Mouse (Mus musculus) retina, postnatal 7 days (tissue): Measurements from ENCODE around the gene Mettl3.

Experiments used
- DNase-seq: peaks from one replicate; pipeline ENCODE4 v3.0.0-alpha.2; 2012; ENCODE audit warnings: low read depth, low spot score

Gene Mettl3

DNA sequence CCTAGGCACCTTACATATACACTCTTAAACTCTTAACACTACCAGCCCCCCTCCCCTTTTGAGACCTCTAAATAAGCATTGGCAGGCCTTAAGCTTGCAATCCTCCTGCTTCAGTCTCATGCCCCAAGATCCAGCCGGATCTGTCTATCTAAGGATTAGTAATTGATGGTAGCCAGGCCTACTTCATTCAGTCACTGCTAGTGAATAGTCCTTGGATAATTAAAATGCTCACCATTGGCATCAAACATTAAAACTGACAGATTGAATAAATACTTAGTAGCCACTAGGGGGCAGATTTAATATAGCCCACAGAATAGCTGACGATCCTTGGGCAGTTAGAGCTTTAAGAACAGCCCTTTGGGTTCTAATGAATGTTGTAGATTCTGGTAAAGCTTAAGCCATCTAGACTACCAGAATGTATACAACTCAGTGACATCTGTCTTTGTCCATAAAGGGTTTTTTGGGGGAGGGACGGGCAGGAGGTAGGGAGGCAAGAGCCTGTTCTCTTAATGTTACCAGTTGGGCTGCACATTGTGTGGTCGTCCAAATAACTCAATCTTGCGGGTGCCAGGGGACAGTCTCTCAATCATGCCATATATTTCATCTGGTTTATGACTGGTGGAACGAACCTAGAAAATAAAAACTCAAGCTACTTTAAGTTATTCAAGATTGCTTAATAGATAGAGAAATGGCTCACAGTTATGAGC, 9.2 kb downstream of the Mettl3 start:
- peak; percentile 11 for DNase-seq

DNA sequence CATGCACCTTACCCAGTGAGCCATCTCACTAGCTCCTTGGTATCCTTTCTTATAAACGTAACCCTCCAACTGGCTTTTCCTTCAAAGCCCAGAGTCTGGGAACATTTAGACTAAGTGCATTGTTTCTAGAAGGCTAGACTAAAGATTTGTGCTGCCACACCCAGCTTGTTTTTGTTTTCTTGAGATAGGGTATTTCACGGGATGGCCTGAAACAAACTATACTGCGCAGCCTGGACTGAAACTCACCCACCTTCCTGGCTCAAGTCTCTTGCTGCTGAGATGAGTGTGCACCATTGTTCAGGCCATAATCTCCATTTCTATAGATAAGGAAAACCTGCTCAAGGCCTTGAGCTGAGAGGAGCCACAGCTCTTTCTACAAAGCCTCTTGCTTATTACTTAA, 20.7 kb downstream of the Mettl3 start:
- DNase-seq = no peak

DNA sequence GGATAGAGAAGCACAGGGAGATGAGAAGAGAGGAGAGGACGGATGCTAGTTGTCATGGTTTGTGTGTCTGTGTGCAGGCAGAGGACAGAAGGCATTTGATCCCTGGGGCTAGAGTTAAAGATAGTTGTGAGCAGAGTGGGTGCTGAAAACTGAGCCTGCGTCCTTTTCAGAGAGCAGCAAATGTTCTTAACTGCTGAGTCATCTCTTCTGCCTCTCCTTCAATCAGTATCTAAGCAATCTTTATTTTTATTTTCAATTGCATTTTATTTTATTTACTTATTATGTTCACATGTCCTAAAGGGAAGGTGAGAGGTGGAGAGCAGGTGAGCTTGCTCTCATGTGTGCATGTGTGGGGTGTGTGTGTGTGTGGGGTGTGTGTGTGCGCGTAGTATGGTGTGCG, 21.3 kb downstream of the Mettl3 start:
- DNase-seq = no peak

DNA sequence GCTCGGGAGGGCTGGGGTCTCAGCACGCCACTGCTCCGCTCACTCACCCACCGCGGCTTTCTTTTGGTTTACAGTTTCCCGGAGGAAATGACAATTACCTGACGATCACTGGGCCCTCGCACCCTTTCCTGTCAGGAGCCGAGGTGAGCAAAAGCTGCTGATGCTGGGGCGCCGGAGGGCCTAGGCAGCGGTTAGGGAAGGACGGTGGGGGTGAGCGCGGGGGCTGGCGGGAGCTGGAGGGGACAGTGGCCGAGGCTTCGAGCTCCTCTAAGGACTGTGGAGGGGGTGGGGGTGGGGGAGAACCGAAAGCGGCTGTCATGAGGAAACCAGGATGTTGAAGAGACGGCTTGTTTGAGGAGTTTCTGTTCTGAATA, 25.2 kb downstream of the Mettl3 start:
- no peak for DNase-seq

DNA sequence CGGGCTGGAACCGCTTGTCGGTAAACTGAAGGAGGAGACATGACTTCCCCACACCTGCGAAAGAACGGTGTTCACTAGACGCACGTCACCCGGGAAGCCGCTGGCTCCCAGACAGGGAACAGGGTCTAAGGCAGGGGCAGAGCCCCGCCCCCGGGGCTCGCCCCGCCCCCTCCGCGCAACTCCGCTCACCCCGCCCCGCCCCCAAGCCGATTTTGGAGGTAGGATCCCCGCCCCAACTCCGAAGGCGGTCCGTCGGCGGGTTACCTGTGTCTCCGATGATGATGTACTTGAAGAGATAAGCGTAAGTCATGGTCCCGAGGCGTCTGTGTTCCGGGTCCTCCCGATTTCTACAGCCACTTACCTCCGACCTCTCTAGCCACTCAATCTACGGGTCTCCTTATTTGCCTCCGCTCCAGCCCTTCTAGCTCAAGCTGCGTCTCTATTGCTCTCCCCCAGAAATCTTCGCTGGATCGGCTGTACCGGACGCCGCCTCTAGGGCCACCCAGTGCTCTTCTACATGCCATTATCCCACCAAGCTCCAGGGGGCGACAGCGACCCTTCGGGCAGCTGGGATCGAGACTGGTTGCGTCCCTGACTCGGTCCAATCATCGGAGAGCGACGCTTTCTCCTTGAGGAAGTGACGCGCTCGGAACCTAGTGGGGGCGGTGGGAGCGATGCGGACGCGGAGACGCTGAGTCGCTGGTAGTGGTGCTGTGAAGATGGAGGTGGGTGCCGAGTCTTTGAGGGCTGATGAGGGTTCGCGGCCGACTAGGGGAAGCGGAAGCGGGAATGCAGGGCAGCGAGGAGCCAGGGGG, 25.8 kb downstream of the Mettl3 start, which contains the start of the genes Tox4 and Rab2b:
Tox4 (plus strand) TSS at position 215 of the 815 bp plus-strand sequence.
Rab2b (minus strand) TSS at position 614 of the 815 bp plus-strand sequence.
- peak; percentile 100 for DNase-seq

DNA sequence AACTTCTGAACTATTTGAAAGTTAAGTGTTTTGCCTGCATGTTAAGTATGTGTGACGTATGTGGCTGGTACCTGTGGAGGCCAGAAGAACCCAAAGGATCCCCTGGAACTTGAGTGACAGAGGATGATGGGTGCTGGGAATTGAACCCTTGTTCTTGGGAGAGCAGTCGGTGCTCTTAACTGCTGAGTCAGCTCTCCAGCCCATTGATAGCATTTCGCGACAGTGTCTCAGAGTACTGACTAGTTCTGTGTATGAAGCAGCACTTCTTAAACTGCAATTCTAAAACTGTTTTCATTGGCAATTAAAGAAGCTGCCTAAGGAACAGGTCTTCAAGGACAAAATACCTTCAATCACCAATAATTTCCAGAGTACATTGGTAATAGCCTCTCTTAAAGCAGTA, 27.7 kb downstream of the Mettl3 start:
- DNase-seq = no peak

DNA sequence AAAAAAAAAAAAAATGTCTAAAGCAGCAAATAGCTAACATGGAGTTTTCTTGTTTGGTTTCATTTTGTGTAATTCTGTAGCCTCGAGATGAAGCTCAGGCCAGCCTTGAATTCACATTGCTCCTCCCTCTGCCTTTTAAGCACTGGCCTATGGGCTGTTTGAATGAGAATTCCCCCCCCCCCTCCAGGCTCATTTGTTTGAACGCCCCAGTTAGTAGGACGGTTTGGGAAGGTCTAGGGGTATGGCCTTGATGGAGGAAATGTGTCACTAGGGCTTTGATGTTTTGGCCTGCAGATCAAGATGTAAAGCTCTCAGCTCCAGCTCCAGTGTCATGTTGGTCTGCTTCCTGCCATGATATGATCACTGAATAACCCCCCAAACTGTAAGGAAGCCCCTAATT, 32.1 kb downstream of the Mettl3 start:
- no peak for DNase-seq

DNA sequence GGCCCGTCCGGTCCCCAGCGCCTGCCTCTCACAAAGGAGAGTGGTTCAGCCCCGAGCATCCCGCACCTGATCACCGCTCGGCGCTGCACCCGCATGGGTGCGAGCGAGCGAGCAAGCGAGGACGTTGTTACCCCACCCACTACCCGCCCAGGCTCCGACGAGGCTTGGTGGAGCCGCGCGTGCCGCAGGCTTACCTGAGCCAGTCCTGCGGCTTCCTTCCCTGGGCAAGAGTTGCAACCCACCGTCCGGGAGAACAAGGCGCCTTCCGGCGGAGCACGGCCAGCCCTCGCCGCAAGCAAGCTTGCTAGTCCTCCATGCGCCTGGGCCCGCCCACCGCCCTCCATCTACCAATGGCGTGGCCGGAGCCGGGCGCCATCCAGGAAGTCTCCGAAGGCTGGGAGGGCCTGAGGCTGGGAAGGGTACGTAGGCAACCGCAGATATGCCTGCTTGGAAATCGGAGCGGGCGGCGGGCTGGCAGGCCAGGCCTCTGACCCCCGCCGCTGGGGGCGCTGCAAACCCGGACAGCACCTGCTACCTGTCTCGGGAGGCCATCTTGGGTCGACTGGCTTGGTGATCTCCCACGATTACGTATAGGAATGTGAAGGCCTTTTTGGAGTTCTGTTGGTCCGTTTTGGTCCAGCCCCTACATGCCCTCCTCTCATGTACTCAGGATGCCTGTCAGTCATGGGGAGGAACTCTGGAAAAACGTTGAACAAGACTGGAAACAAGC, 47.3 kb downstream of the Mettl3 start, which contains the start of gene Chd8:
Chd8 (minus strand) TSS at position 297 of the 730 bp plus-strand sequence.
- DNase-seq = peak; percentile 94

DNA sequence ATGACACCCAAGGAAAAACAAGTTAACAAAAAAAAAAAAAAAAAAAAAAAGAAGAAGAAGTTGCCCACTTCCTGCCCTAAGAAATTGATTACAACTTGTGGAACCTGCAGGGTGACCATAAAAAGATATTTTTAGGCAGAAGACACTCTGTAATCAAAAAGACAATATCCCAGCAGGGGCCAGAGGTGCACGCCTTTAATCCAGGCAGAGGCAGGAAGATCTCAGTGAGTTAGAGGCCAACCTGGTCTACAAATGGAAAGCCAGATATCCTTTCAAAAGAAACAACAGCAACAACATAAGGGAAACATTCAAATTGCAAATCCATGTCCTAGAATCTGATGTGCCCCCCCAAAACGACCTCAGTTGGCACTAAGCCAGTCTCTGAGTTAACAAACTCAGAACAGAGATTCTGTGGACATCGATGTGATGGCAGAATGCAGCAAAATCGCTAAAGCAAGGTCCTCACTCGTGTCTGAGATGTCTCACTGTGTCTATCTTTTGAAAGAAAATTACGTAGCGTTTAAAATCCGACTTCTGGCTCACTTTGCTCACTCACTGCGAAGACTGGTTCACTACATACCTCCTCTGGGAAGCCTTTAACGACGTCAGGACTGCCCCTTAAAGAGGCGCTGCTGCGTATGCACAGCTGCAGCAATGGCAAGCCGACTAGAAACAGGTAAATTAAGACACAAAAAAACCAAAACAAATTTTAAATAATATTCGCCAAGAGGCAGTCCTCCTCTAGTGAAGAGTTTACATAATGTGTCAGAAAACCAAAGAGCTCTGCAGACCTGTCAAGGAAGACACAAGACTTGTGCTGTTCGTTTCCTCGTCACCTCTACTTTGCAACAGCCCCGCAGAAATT, 48.4 kb downstream of the Mettl3 start:
- DNase-seq = no peak

DNA sequence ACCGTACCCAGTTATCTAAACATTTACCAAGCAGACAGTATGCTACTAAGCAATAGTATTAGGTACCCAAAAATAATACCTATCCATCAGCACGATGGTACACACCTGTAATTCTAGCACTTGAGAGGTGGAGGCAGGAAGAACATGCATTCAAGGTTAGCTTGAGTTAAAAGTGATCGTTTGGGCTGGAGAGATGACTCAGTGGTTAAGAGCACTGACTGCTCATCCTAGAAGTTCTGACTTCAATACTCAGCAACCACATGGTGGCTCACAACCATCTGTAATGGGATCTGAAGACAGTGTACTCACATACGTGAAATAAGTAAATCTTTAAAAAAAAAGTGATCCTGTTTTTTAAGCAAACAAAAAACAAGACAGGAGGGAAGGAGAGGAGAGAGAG, 58.8 kb downstream of the Mettl3 start:
- no peak for DNase-seq
